In genomic region chr6:141041781-141042625, GRCm38 (mm10) we compare ENCODE assay signal across 9 mouse cellular contexts.
A peak's percentile ranks its signal among the peaks of the same experiment; 100 is the strongest.
DNase-seq lines count a peak whose midpoint lies in the region; ATAC-seq and TF ChIP-seq lines count a peak whose summit lies in the region.
"Had no signal": no experiment of that assay in that cellular context is flagged by ENCODE, and none has a peak within 500 bp of the region (broad histone marks: within the 10 kb centered on the region; RNA-seq: fewer than 3 reads in every experiment).

No protein-coding gene starts in this region.

- H3K4me3 ChIP-seq in embryonic facial prominence, embryonic 14.5 days (ENCODE audit: low read depth, low read length), result no peak overlapping the region
- H3K4me3 ChIP-seq in embryonic facial prominence, embryonic 10.5 days, result no peak overlapping the region
- H3K4me3 ChIP-seq: limb, embryonic 15.5 days had no signal

- no peak overlapping the region for H3K9ac ChIP-seq in embryonic facial prominence, embryonic 14.5 days (ENCODE audit: low read depth, low read length)
- H3K9ac ChIP-seq: limb, embryonic 15.5 days had no signal

- TF ChIP-seq CTCF in brain, embryonic 14.5 days (IDR thresholded peaks at IDR 0.05; ENCODE audit: borderline replicate concordance, extremely low read depth, insufficient read depth, insufficient read length), result no peak

- no peaks in the 10 kb centered on the region for H3K9me3 ChIP-seq in embryonic facial prominence, embryonic 14.5 days (ENCODE audit: control insufficient read depth, low read length)
- no peaks in the 10 kb centered on the region for H3K9me3 ChIP-seq in embryonic facial prominence, embryonic 10.5 days
- H3K9me3 ChIP-seq: limb, embryonic 15.5 days had no signal

- H3K4me1 ChIP-seq in embryonic facial prominence, embryonic 14.5 days (ENCODE audit: control insufficient read depth, insufficient read depth, low read length), result peaks cover 8% of the 10 kb centered on the region; the same call in 1 of the 2 replicates
- H3K4me1 ChIP-seq in embryonic facial prominence, embryonic 10.5 days, result no peaks in the 10 kb centered on the region
- H3K4me1 ChIP-seq: limb, embryonic 15.5 days had no signal

- DNase-seq in embryonic facial prominence, embryonic 14.5 days (ENCODE audit: low spot score), result peak; percentile 45
- DNase-seq in embryonic facial prominence, embryonic 10.5 days (ENCODE audit: low spot score), result no peak
- DNase-seq in brain, embryonic 14.5 days (ENCODE audit: low read depth), result peak; percentile 16
- DNase-seq in heart, postnatal 4 days, result peak; percentile 59
- DNase-seq in lung, postnatal 25 days (ENCODE audit: low spot score), result peak; percentile 33
- DNase-seq in left cerebral cortex, adult 18-20 months (ENCODE audit: low spot score in 2 of 2), result no peak
- no peak for DNase-seq in spleen, postnatal 4 days (ENCODE audit: low spot score in 2 of 2)

- TF ChIP-seq POLR2A in brain, embryonic 14.5 days (IDR thresholded peaks at IDR 0.05; ENCODE audit: borderline replicate concordance, extremely low read depth, insufficient read depth, insufficient read length, poor library complexity, severe bottlenecking), result no peak

- ATAC-seq in embryonic facial prominence, embryonic 14.5 days (ENCODE audit: low read depth), result no peak
- ATAC-seq in monocyte, adult 5-6 weeks (replicated peaks; ENCODE audit: insufficient number of reproducible peaks, low FRiP score, low TSS enrichment, poor library complexity, severe bottlenecking), result no peak

- 67% methylated on average over 16 of the region's 16 CpGs for WGBS in embryonic facial prominence, embryonic 14.5 days
- 81% methylated on average over 16 of the region's 16 CpGs for WGBS in embryonic facial prominence, embryonic 10.5 days

- no peaks in the 10 kb centered on the region for H3K27me3 ChIP-seq in embryonic facial prominence, embryonic 14.5 days (replicated peaks; ENCODE audit: control insufficient read depth, insufficient read depth, low read length)
- no peaks in the 10 kb centered on the region for H3K27me3 ChIP-seq in embryonic facial prominence, embryonic 10.5 days (replicated peaks; ENCODE audit: low read depth, poor library complexity, severe bottlenecking)
- H3K27me3 ChIP-seq: limb, embryonic 15.5 days had no signal

- H3K36me3 ChIP-seq in embryonic facial prominence, embryonic 14.5 days (ENCODE audit: control insufficient read depth, insufficient read depth, low read length), result no peaks in the 10 kb centered on the region
- no peaks in the 10 kb centered on the region for H3K36me3 ChIP-seq in embryonic facial prominence, embryonic 10.5 days (replicated peaks)
- H3K36me3 ChIP-seq: limb, embryonic 15.5 days had no signal

- H3K27ac ChIP-seq in embryonic facial prominence, embryonic 14.5 days (replicated peaks; ENCODE audit: low read depth, low read length), result no peak overlapping the region
- no peak overlapping the region for H3K27ac ChIP-seq in embryonic facial prominence, embryonic 10.5 days (replicated peaks)
- H3K27ac ChIP-seq: limb, embryonic 15.5 days had no signal

- peak overlapping the region; percentile 12; the same call in 1 of the 2 replicates for H3K4me2 ChIP-seq in embryonic facial prominence, embryonic 14.5 days (ENCODE audit: low read depth, low read length)
- H3K4me2 ChIP-seq: limb, embryonic 15.5 days had no signal

Comparison
In these comparisons a context has a peak if more than half of its experiments do, and no peak if none do; other contexts are left out.
1. DNase-seq: peak in embryonic facial prominence, embryonic 14.5 days (single experiment), brain, embryonic 14.5 days (single experiment), heart, postnatal 4 days (single experiment) and lung, postnatal 25 days (single experiment); none in embryonic facial prominence, embryonic 10.5 days (single experiment), left cerebral cortex, adult 18-20 months (0 of 2) and spleen, postnatal 4 days (0 of 2).